Mouse (Mus musculus) adrenal gland, postnatal 4 days (tissue): Measurements from ENCODE around the gene Mrgprb4. TPM values are rescaled to one million over a fixed set of nuclear protein-coding genes. Genes with fewer than 3 reads are reported as not detected.

Experiments
- DNase-seq, 2 experiments: peaks; one replicate each; pipeline ENCODE4 v3.0.0; 2021 to 2022; ENCODE audit warnings: low spot score in 2 of 2, mixed read lengths in 2 of 2
- long read RNA-seq, 2 experiments: library from polyadenylated mRNA; stranded (forward); transcript quantifications; one replicate each; pipeline ENCODE4 v2.0.0; 2021
- total RNA-seq, 2 experiments: library from RNA; stranded (reverse); gene quantifications; 2 replicates each; pipeline ENCODE4 v1.2.3; 2021

Mrgprb4 gene
- not detected for total RNA-seq
- long read RNA-seq, experiment 1 = 0 reads
- long read RNA-seq, experiment 2 = 0 reads

GRCm38 (mm10) chr7:48199188-48199587, at the start of gene Mrgprb4:
Gene Mrgprb4, minus strand, starts transcription at chr7:48199288.
- DNase-seq = no peak

- DNase-seq = no peak
Measured at GRCm38 (mm10) chr7:48226114-48226513, 27.0 kb upstream of the Mrgprb4 start.

- DNase-seq = no peak
Measured at GRCm38 (mm10) chr7:48225065-48225464, 26.0 kb upstream of the Mrgprb4 start.

- no peak for DNase-seq
Measured at GRCm38 (mm10) chr7:48168919-48169318, 30.2 kb downstream of the Mrgprb4 start, which contains the start of gene Mrgprb5. Gene Mrgprb5, minus strand, starts transcription at chr7:48169019.

- no peak for DNase-seq
Measured at GRCm38 (mm10) chr7:48167471-48167870, 31.6 kb downstream of the Mrgprb4 start.

Other genes with a start within 250 kb of the Mrgprb4 start
- gene Mrgpra4, start 217.2 kb downstream of the Mrgprb4 start, total RNA-seq = not detected
- gene Mrgprx1, start 171.7 kb downstream of the Mrgprb4 start, total RNA-seq = not detected
- gene Mrgprb5, start 30.3 kb downstream of the Mrgprb4 start, total RNA-seq = not detected
- not detected for gene Mrgprb8, start 189.2 kb upstream of the Mrgprb4 start, total RNA-seq